Mouse (Mus musculus) adrenal gland, postnatal 14 days (tissue): ENCODE measurements around the gene Mast1. TPM values are rescaled to one million over a fixed set of nuclear protein-coding genes. Genes with fewer than 3 reads are reported as not detected.

ENCODE experiments used
- DNase-seq: peaks from one replicate; pipeline ENCODE4 v3.0.0; 2021; ENCODE audit warnings: mixed read lengths
- microRNA-seq, 2 experiments: library from miRNA; unstranded; fragments of <30 nt; microRNA quantifications; one replicate each; pipeline ENCODE4 v1.2.0; 2021
- total RNA-seq: library from RNA; stranded (reverse); gene quantifications from 2 replicates; pipeline ENCODE4 v1.2.3, GENCODE M21; 2021

Gene Mast1
- total RNA-seq, 1 experiment from 2014 or later: 1.2 TPM

- DNase-seq: peak; percentile 93
These were observed 65.5 kb downstream of the Mast1 start, which contains the start of gene Syce2 for GRCm38 (mm10) chr8:84871376-84872308. TSS of gene Syce2 (plus strand) at chr8:84872111.

Small RNA genes lying within 50 kb of the gene (microRNA-seq; reads per million reads assigned to microRNA genes)
- gene Gm24197 (0 reads per million in 2 experiments), gene Mir7069 (2.6 to 3.4 reads per million in 2 experiments)

Other genes starting within 250 kb of the Mast1 start
- gene Nacc1, start 249.5 kb downstream of the Mast1 start, total RNA-seq: 68.3 and 68.8 TPM in 2 replicates
- 4.2 and 9.4 TPM in 2 replicates for gene Lyl1, start 235.9 kb downstream of the Mast1 start, total RNA-seq
- gene G430095P16Rik, start 214.4 kb downstream of the Mast1 start, total RNA-seq: 0.52 and 0.90 TPM in 2 replicates
- 124 and 125 TPM in 2 replicates for gene Nfix, start 137.0 kb downstream of the Mast1 start, total RNA-seq
- gene Dand5, start 114.5 kb downstream of the Mast1 start, total RNA-seq: 7.1 and 7.4 TPM in 2 replicates
- gene Gadd45gip1, start 105.8 kb downstream of the Mast1 start, total RNA-seq: 44.4 and 45.7 TPM in 2 replicates
- gene Rad23a, start 96.7 kb downstream of the Mast1 start, total RNA-seq: 108 TPM in 2 replicates
- 521 and 554 TPM in 2 replicates for gene Calr, start 90.4 kb downstream of the Mast1 start, total RNA-seq
- 55.2 and 63.4 TPM in 2 replicates for gene Farsa, start 80.4 kb downstream of the Mast1 start, total RNA-seq
- 17.4 and 17.6 TPM in 2 replicates for gene Syce2, start 65.2 kb downstream of the Mast1 start, total RNA-seq
- gene Gcdh, start 43.4 kb downstream of the Mast1 start, total RNA-seq: 55.4 and 84.8 TPM in 2 replicates
- 0.56 and 5.1 TPM in 2 replicates for gene Klf1, start 35.4 kb downstream of the Mast1 start, total RNA-seq
- gene Dnase2a, start 28.8 kb downstream of the Mast1 start, total RNA-seq: 8.3 and 11.0 TPM in 2 replicates
- not detected in 2 replicates for gene Rtbdn, start 9.6 kb upstream of the Mast1 start, total RNA-seq
- 2.1 TPM in 1 of 2 replicates, not detected in the other for gene Gm49661, start 32.1 kb upstream of the Mast1 start, total RNA-seq
- 532 and 572 TPM in 2 replicates for gene Prdx2, start 32.2 kb upstream of the Mast1 start, total RNA-seq
- gene Rnaseh2a, start 32.4 kb upstream of the Mast1 start, total RNA-seq: 88.3 and 96.4 TPM in 2 replicates
- gene Junb, start 41.4 kb upstream of the Mast1 start, total RNA-seq: 58.3 and 211 TPM in 2 replicates
- gene Hook2, start 53.2 kb upstream of the Mast1 start, total RNA-seq: 5.8 and 6.9 TPM in 2 replicates
- not detected in 2 replicates for gene Best2, start 77.2 kb upstream of the Mast1 start, total RNA-seq
- gene Asna1, start 87.9 kb upstream of the Mast1 start, total RNA-seq: 91.4 and 94.7 TPM in 2 replicates
- 154 and 161 TPM in 2 replicates for gene Trir, start 89.5 kb upstream of the Mast1 start, total RNA-seq
- 65.9 and 67.8 TPM in 2 replicates for gene Tnpo2, start 99.6 kb upstream of the Mast1 start, total RNA-seq
- 18.0 and 18.4 TPM in 2 replicates for gene Fbxw9, start 122.7 kb upstream of the Mast1 start, total RNA-seq
- gene Gm5741, start 130.6 kb upstream of the Mast1 start, total RNA-seq: not detected in 2 replicates
- 28.7 and 40.6 TPM in 2 replicates for gene Dhps, start 134.4 kb upstream of the Mast1 start, total RNA-seq
- gene Wdr83os, start 143.4 kb upstream of the Mast1 start, total RNA-seq: 68.3 and 70.3 TPM in 2 replicates
- gene Wdr83, start 143.9 kb upstream of the Mast1 start, total RNA-seq: 30.0 and 30.9 TPM in 2 replicates
- 49.8 and 56.3 TPM in 2 replicates for gene Man2b1, start 145.9 kb upstream of the Mast1 start, total RNA-seq
- gene Zfp791, start 185.7 kb upstream of the Mast1 start, total RNA-seq: 2.0 and 2.8 TPM in 2 replicates
- not detected in 2 replicates for gene Cks1brt, start 214.6 kb upstream of the Mast1 start, total RNA-seq